Mouse (Mus musculus) ES-E14 (cell line): ENCODE measurements at regions not wholly inside any gene's neighbourhood (a gene's known extent, or its start where the extent isn't known, plus 50 kb on each side); places are given as distances from the start of the nearest gene placed in this dataset.

Experiments used
- DNase-seq: peaks from one replicate; pipeline ENCODE4 v3.0.0-alpha.2; 2013; ENCODE audit warnings: low read depth, low spot score
- H3K27ac ChIP-seq: 2 replicates; pipeline ENCODE4 v1.5.1; 2012; ENCODE audit warnings: low read depth, mild to moderate bottlenecking, low read length, moderate library complexity, mixed read lengths; ENCODE audit not compliant: poor library complexity, insufficient read depth, severe bottlenecking
- H3K36me3 ChIP-seq: 2 replicates; pipeline ENCODE4 v1.6.1; 2012; ENCODE audit warnings: mild to moderate bottlenecking, low read length, moderate library complexity, mixed read lengths; ENCODE audit not compliant: control insufficient read depth, poor library complexity, insufficient read depth, severe bottlenecking
- H3K4me1 ChIP-seq, 2 experiments: fragments of 150-350 bp in 1 of 2; sonication (generic) in 1 of 2; 2 replicates each; pipeline ENCODE4 v1.6.1; 2012; ENCODE audit warnings: low read length in 2 of 2, mild to moderate bottlenecking in 1 of 2, mixed read lengths in 1 of 2; ENCODE audit not compliant: control insufficient read depth in 2 of 2, insufficient read depth in 2 of 2, poor library complexity in 1 of 2
- H3K4me3 ChIP-seq, 2 experiments: fragments of 150-350 bp in 1 of 2; sonication (generic) in 1 of 2; 2 replicates each; pipeline ENCODE4 v1.5.1; 2012; ENCODE audit warnings: low read length in 2 of 2, low read depth in 1 of 2, mild to moderate bottlenecking in 1 of 2, mixed read lengths in 1 of 2; ENCODE audit not compliant: insufficient read depth in 1 of 2, poor library complexity in 1 of 2, severe bottlenecking in 1 of 2
- H3K9ac ChIP-seq: 2 replicates; pipeline ENCODE4 v1.6.1; 2012; ENCODE audit warnings: low read depth, mild to moderate bottlenecking, low read length, mixed read lengths; ENCODE audit not compliant: poor library complexity, insufficient read depth, severe bottlenecking
- H3K9me3 ChIP-seq: fragments of 150-350 bp; sonication (generic); 2 replicates; pipeline ENCODE4 v1.6.1; 2012; ENCODE audit warnings: low read depth, mild to moderate bottlenecking, low read length; ENCODE audit not compliant: control insufficient read depth, insufficient read depth
- CHD2 ChIP-seq: IDR thresholded peaks from 2 replicates; pipeline ENCODE4 v1.6.1; 2014; ENCODE audit warnings: mild to moderate bottlenecking, low read depth, low read length, inconsistent platforms
- HCFC1 ChIP-seq: IDR thresholded peaks from 2 replicates; pipeline ENCODE4 v1.6.1; 2012; ENCODE audit warnings: low read length, inconsistent platforms, borderline replicate concordance; ENCODE audit not compliant: insufficient read depth
- MAFK ChIP-seq: IDR thresholded peaks from 2 replicates; pipeline ENCODE4 v1.6.1; 2014; ENCODE audit warnings: mild to moderate bottlenecking, low read depth, low read length, inconsistent platforms; ENCODE audit not compliant: insufficient read depth
- ZC3H11A ChIP-seq: IDR thresholded peaks from 2 replicates; pipeline ENCODE4 v1.6.1; 2012; ENCODE audit warnings: low read depth, mild to moderate bottlenecking, inconsistent platforms, low read length, borderline replicate concordance
- ZNF384 ChIP-seq: IDR thresholded peaks from 2 replicates; pipeline ENCODE4 v1.6.1; 2012; ENCODE audit warnings: low read depth, low read length, inconsistent platforms
- in situ Hi-C, 2 experiments: fragments of 600-800 bp; cut with MboI; formaldehyde crosslinking; loops; one replicate each; pipeline ENCODE4 v1.15.1; 2025; ENCODE audit warnings: low sequenced_read_pairs in 2 of 2, inconsistent platforms in 1 of 2; ENCODE audit not compliant: unreplicated experiment in 2 of 2

GRCm38 (mm10) chr7:119279896-119280661 is 95.7 kb upstream of the Gpr139 start:
- Histone ChIP-seq H3K9ac (no peak overlapping the region), H3K36me3 (no peaks in the 10 kb centered on the region), H3K4me1 (0 out of 4 replicates have a peak, but pooled peaks cover 0 to 3% of the 10 kb centered on the region in 2 experiments), H3K4me3 (no peak overlapping the region), H3K9me3 (no peaks in the 10 kb centered on the region), H3K27ac (no peak overlapping the region)
- TF ChIP-seq MAFK, result no peak
- TF ChIP-seq ZNF384, result no peak
- no peak for TF ChIP-seq CHD2
- no peak for TF ChIP-seq ZC3H11A
- TF ChIP-seq HCFC1, result no peak
- in situ Hi-C loops, result no loop called here
- DNase-seq, result no peak

- no peak overlapping the region for H3K9ac ChIP-seq
- H3K27ac ChIP-seq, result no peak overlapping the region
- H3K36me3 ChIP-seq, result no peaks in the 10 kb centered on the region
- no peak overlapping the region for H3K4me3 ChIP-seq
- no peak for TF ChIP-seq ZC3H11A
- no peak for TF ChIP-seq CHD2
- TF ChIP-seq ZNF384, result no peak
- no peak for TF ChIP-seq MAFK
- TF ChIP-seq HCFC1, result no peak
- H3K4me1 ChIP-seq, result no peaks in the 10 kb centered on the region
- H3K9me3 ChIP-seq, result no peaks in the 10 kb centered on the region
- in situ Hi-C loops, result no loop called here
- DNase-seq, result no peak
Measured at GRCm38 (mm10) chr7:119272621-119273020, 88.2 kb upstream of the Gpr139 start.

GRCm38 (mm10) chr7:119271427-119271826 is 87.0 kb upstream of the Gpr139 start:
- H3K4me1 ChIP-seq, result no peaks in the 10 kb centered on the region
- no peaks in the 10 kb centered on the region for H3K36me3 ChIP-seq
- TF ChIP-seq HCFC1, result no peak
- TF ChIP-seq MAFK, result no peak
- TF ChIP-seq ZC3H11A, result no peak
- TF ChIP-seq CHD2, result no peak
- no peak for TF ChIP-seq ZNF384
- no peak for DNase-seq
- in situ Hi-C loops, result no loop called here
- H3K27ac ChIP-seq, result no peak overlapping the region
- no peak overlapping the region for H3K4me3 ChIP-seq
- no peaks in the 10 kb centered on the region for H3K9me3 ChIP-seq
- no peak overlapping the region for H3K9ac ChIP-seq

- no peaks in the 10 kb centered on the region for H3K4me1 ChIP-seq
- no peak overlapping the region for H3K4me3 ChIP-seq
- DNase-seq, result no peak
- no peak overlapping the region for H3K27ac ChIP-seq
- no peak overlapping the region for H3K9ac ChIP-seq
- no peaks in the 10 kb centered on the region for H3K36me3 ChIP-seq
- H3K9me3 ChIP-seq, result no peaks in the 10 kb centered on the region
- TF ChIP-seq HCFC1 (no peak), ZNF384 (no peak), CHD2 (no peak), ZC3H11A (no peak), MAFK (no peak)
- in situ Hi-C loops, result no loop called here
Measured at GRCm38 (mm10) chr7:119270826-119271420, 86.5 kb upstream of the Gpr139 start.
